Mouse (Mus musculus) adrenal gland (tissue): ENCODE measurements around the gene Amotl2.

ENCODE experiments used
- intact Hi-C: fragments of 180-260 bp; cut with DNase I; formaldehyde crosslinking; loops from one replicate; pipeline ENCODE4 v1.15.1; 2025

The Amotl2 gene

DNA sequence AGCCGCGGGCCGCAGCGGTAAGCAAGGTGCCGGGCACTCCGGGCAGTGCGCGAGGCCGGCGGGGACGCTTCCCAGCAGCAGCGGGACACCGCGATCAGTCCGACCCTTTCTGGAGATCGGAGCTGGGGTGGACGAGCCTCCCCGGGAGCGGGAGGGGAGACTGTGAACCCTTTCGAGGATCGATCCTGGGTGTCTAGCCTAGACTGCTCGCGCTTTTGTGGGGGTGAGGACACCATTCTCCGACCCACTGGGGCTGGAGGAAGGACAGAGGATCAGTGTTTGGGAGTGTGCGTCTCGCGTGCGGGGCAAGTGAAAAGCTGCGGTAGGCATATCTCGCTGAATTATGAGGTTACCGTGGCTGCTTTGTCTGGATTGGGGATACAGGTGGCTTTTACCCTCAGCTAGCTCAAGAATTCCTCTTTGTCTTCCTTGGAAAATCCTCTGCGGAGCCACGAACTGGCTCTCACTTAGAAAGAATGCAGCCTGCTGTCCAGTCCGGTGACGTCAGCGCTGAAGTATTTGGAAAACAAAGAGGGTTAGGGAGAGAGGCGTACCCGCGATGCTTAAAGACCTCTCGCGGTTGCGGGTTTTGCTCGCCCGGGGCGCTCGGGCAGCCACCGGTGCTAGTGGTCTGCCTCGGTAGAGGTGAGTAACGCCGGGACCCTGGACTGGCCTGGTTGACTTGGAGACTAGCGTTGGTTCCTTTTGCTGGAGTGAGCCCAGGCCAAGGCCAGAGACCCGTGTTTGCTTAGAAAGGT is 1.6 kb downstream of the Amotl2 start:
- intact Hi-C loops, result loop anchor here (1.0 kb wide), 1 partner anchor 61 kb away; no protein-coding TSS in a partner anchor

- intact Hi-C loops, result no loop called here
Observed at GRCm38 (mm10) chr9:102718676-102719075, 2.2 kb downstream of the Amotl2 start.

DNA sequence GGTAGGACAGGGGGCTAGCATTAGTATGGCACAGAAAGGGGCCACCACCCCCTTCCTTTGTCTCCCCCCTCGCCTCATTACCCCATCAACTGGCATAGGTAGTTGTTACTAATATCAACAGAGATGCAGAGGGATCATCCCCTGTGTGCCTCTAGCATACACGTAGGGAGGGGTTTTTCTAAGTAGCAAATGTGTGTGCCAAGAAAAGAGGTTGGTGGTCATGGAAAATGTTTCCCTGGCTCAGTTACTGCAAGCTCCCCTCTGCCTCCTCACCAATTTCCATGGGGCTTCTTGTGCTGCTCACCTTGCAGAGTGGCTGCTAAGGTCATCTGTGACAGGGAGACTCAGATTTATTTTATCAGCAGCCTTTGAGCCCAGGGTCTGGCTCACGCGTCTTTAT is 2.6 kb downstream of the Amotl2 start:
- intact Hi-C loops, result no loop called here

- intact Hi-C loops, result no loop called here
Observed at GRCm38 (mm10) chr9:102719936-102720566, 3.6 kb downstream of the Amotl2 start.

DNA sequence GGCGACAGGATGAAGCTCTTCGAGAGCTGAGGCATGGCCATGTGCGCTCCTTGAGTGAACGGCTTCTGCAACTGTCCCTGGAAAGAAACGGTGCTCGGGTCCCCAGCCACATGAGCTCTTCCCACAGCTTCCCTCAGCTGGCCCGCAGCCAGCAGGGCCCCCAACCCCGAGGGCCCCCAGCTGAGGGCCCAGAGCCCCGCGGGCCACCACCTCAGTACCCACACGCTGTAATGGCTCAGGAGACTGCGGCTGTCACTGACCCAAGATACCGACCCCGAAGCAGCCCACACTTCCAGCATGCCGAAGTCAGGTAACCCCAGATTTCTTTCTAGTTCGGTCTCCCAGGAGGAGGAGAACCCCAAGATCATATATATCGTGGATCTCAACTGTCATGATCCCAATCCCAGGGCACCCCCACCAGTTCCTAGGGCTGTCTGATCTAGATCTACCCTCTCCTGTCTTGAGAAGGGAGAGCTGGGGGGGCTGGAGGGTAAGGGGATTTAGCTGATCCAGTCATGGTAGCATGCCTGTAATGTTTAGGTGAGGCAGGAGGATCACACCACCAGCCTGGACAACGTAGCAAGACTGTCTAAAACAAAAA is 4.2 kb downstream of the Amotl2 start:
- intact Hi-C loops, result no loop called here

- intact Hi-C loops, result no loop called here
Observed at GRCm38 (mm10) chr9:102721406-102721978, 5.0 kb downstream of the Amotl2 start.

DNA sequence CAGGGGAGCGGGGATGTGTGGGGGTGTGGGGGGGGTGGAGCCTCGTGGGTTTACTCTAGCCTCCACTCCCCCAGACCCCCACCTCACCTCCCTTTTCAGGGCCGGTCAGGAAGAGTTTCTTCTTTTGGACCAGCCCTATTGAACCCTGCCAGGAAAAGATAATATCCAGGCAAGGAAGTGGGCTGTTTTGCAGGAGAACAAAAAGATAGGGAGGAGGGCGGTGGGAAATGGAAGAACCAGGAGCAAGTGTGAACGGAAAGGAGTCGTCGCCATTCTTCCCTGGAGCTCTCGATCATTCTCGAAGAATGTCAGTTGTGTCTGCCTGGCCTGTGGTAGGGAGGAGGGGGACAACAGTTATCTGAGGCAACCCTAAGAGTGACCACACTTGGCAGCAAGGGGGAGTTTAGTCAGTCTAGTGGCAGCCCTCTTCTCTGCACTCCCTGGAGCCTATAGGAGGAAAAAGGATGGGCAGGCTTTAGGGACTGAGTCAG is 5.6 kb downstream of the Amotl2 start:
- intact Hi-C loops, result no loop called here

- intact Hi-C loops, result no loop called here
Observed at GRCm38 (mm10) chr9:102722750-102723149, 6.3 kb downstream of the Amotl2 start.

- intact Hi-C loops, result no loop called here
Observed at GRCm38 (mm10) chr9:102723241-102723709, 6.8 kb downstream of the Amotl2 start.

DNA sequence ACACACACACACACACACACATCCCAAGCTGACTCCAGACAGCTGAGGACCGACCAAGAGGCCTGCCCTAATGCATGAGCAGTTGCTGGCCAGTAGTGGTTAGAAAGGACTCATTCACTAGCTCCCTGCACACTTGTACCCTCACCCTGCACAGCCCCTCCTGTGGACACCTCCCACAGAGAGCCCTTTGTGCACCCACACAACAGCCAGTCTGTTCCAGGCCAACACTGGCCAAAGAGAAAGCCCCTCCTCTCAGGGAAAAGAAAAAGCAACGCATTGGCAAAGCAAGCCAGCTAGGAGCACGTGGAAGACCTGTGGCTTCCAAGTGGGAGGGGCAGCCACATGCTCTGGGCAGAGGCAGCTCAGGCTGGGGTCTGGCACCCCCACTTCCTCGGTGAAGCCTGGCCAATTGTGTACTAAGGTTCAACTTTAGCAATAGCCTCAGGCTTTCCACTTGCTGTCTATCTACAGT is 7.6 kb downstream of the Amotl2 start:
- intact Hi-C loops, result no loop called here

DNA sequence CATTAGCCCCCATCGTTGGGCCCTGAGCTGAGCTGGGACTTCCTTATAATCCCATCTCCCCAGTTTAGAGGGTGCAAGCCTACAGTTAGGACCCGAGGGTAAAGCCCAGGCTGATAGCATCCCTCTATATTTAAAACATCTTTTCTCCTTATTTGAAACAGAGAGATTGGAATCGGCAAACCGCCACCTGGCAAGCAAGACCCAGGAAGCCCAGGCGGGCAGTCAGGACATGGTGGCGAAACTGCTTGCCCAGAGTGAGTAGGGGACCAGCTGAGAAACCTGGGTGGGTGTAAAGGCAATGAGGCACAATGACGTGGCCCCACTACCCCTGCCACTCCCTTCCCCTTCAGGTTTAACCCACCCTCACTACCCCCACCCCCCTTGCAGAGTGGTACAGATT is 8.5 kb downstream of the Amotl2 start:
- intact Hi-C loops, result no loop called here

DNA sequence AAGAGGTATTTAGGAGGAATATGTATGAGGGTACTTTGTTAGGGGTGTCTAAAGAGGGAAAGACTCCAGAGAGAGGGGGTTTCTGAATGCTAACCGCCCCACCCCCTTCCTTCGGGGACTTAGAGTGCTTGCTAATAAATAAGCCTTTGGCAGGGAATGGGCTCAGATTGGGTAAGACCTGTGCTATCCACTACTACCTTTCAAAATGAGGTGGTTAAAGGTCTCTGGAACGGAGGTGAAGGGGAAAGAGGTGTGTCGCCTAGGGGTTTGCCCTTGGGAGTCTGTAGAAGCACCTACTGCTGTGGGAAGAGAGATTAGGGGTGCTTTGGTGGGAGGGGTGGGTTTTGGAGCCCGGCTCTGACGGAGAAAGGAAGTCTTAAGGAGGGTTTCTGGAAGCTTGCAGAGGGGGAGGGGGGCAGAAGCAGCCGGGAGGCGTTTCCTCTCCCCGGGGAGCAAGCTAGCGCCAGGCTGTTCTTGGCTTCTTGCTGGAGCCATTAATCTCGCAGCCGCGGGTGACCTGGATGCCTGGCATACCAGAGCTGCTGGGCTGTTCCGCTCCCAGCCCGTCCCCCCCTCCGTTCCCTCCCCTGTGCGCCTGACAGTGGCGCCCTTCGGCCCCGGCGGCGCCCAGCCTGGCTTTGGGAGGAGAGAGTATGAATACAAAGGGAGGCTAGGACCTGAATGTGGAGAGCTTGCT is 9.6 kb downstream of the Amotl2 start:
- intact Hi-C loops, result no loop called here

DNA sequence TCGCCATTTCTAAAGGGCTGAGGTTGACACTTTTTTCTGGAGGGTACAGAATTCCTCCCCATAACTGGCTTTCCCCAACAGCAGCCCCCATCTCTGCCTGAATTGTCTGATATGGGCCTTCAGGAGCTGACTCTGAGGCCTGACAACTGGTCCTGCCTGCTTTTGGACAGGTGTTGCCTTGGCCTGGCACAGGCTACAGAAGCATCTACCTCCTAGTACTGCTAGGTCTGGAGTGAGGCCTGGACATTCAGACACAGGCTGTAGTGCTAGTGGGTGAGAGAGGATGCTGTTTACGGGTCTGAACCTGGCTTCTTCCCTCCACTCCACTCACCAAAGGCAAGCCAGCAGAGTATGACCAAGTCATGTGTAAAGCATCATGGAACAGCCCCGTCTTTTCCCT is 10.3 kb downstream of the Amotl2 start:
- intact Hi-C loops, result no loop called here

DNA sequence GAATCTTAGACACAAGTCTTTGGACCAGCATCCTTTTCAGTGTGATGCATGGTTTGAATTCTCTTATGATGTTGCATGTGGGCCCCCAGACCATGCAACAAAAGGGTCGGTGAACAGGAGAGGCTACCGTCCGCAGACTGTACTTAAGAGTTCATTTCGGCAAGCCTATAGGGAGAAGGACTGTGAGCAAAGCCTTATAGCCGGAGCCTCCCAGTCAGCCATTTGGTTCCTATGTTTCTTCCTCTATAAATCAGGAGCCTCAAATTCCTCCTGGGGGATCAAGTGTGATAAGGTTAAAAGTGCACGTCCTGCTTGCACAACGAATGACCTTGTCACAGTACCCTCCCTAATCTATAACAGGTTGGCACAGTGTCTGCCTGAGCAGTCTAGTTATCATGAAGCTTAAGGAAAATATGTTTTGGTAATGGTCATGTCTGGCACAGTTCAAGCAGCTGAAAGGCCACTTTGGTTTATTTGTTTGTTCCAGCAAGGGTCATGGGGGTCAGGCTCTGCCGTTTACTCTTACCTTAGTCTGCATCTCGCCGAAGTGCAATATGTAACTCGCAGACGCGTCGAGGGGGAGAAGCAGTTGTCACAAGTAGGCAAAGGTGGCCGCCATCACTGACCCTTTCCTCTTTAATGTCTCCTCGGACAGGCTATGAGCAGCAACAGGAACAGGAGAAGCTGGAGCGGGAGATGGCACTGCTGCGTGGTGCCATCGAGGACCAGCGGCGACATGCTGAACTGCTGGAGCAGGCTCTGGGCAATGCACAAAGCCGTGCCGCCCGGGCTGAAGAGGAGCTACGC is 11.4 kb downstream of the Amotl2 start:
- intact Hi-C loops, result no loop called here

DNA sequence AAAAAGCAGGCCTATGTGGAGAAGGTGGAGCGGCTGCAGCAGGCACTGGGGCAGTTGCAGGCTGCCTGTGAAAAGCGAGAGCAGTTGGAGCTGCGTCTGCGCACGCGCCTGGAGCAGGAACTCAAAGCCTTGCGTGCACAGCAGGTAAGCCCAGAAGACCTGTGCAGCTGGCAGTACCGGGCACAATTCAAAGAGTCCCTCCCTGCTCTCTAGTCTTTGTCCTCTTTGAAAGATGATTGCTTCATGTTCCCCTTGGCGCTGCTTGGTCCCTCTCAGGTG is 11.9 kb downstream of the Amotl2 start:
- intact Hi-C loops, result no loop called here

GRCm38 (mm10) chr9:102729093-102729845 is 12.8 kb downstream of the Amotl2 start:
- intact Hi-C loops, result no loop called here

DNA sequence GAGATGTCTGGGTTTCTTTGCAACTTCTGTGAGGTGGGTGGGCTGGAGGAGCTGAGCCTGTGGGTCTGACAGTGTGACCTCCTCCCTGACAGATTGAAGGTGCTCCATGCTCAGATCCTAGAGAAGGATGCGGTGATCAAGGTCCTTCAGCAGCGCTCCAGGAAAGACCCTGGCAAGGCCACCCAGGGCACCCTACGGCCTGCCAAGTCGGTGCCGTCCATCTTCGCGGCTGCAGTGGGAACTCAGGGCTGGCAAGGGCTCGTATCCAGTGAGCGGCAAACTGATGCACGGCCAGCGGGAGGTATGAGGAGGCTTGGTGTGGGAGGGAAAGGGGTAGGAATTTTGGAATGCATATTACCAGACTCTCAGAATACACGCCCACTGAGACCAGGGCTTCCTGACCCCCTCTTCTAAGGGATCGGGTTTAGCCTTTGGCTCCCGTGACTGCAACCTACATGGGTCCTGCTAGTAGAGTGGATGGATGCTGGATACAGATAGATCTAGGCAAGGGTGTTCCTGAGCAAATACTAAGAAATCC is 13.5 kb downstream of the Amotl2 start:
- intact Hi-C loops, result no loop called here

- intact Hi-C loops, result no loop called here
Observed at GRCm38 (mm10) chr9:102731044-102731471, 14.6 kb downstream of the Amotl2 start.

GRCm38 (mm10) chr9:102731574-102732175 is 15.2 kb downstream of the Amotl2 start:
- intact Hi-C loops, result no loop called here
